Mouse (Mus musculus): ENCODE data around the gene Sh3bp5l.

DNA sequence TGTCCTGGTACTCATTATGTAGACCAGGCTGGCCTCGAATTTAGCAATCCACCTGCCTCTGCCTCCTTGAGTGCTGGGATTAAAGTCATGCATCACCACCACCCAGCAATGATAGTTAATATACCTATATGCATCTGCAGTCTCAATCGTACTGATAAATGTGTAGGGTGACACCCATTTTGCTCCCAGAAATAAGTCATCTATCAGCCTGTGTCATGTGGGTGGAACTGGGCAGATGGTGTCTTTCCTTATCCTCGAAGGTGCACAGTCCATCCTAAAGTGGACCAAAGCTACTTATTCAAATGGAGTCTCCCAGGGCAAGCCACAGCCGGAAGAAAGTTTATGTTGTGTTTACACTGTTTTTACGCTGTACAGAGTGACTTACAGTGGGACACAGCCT lies 20.7 kb downstream of the Sh3bp5l start:
- no peak for TF ChIP-seq CTCF (IDR thresholded peaks at IDR 0.05; ENCODE audit: borderline replicate concordance, insufficient read depth, low read depth, low read length)
- no peak for TF ChIP-seq POLR2A (IDR thresholded peaks at IDR 0.05; ENCODE audit: borderline replicate concordance, insufficient read depth, low read length)

Measured in cerebellum, adult 2 months (tissue).